Mouse (Mus musculus) bone marrow macrophage, adult 2 months (primary cell): ENCODE measurements at regions not wholly inside any gene's neighbourhood (a gene's known extent, or its start where the extent isn't known, plus 50 kb on each side); places are given as distances from the start of the nearest gene placed in this dataset.

ENCODE experiments used
- CTCF ChIP-seq: IDR thresholded peaks from 2 replicates; pipeline ENCODE4 v1.5.1; 2012; ENCODE audit warnings: low read depth, mild to moderate bottlenecking, low read length, moderate library complexity
- POLR2A ChIP-seq: IDR thresholded peaks from 2 replicates; pipeline ENCODE4 v1.6.1; 2012; ENCODE audit warnings: mild to moderate bottlenecking, low read depth, low read length, borderline replicate concordance

- TF ChIP-seq CTCF (no peak), POLR2A (no peak)
Observed at GRCm38 (mm10) chr16:25198844-25199243, 87.8 kb upstream of the Tprg start.
